Mouse (Mus musculus) megakaryocyte-erythroid progenitor cell, adult 5-6 weeks (primary cell): ENCODE results near the gene 1110004F10Rik. TPM values are rescaled to one million over a fixed set of nuclear protein-coding genes. Genes with fewer than 3 reads are reported as not detected.

Experiments
- ATAC-seq: replicated peaks from 2 replicates; pipeline ENCODE4 v1.8.0; 2016; ENCODE audit warnings: mild to moderate bottlenecking, inconsistent platforms; ENCODE audit not compliant: severe bottlenecking, poor library complexity, low FRiP score, low TSS enrichment
- total RNA-seq, 2 experiments: library from RNA; stranded (forward) in 1 of 2; stranded (reverse) in 1 of 2; fragments of 200-1000, 215-1000 nt in 1 of 2; fragments of >200 nt in 1 of 2; fragmentation: Nextera tagmentation in 1 of 2; gene quantifications; 2 replicates each; pipeline ENCODE4 v1.2.3; 2014 to 2017

Gene 1110004F10Rik
- total RNA-seq (2014; fragmentation: Nextera tagmentation) (135 and 136 TPM in 2 replicates), total RNA-seq (2017) (293 and 398 TPM in 2 replicates)

GRCm38 (mm10) chr7:116039196-116039537, at the start of gene 1110004F10Rik:
1110004F10Rik (plus strand) TSS chr7:116039397.
- no peak for ATAC-seq

- no peak for ATAC-seq
Observed at GRCm38 (mm10) chr7:116002726-116003125, 36.5 kb upstream of the 1110004F10Rik start.

- no peak for ATAC-seq
Observed at GRCm38 (mm10) chr7:116029991-116030390, 9.2 kb upstream of the 1110004F10Rik start.

GRCm38 (mm10) chr7:116030597-116031387, 8.4 kb upstream of the 1110004F10Rik start:
- no peak for ATAC-seq

- ATAC-seq = peak; percentile 11; the same call in 1 of the 2 replicates
Observed at GRCm38 (mm10) chr7:116031388-116031717, 7.8 kb upstream of the 1110004F10Rik start.

GRCm38 (mm10) chr7:116031718-116032595, 7.2 kb upstream of the 1110004F10Rik start:
- peak; percentile 27 for ATAC-seq

- peak; percentile 38; the same call in 1 of the 2 replicates for ATAC-seq
Observed at GRCm38 (mm10) chr7:116032596-116033307, 6.4 kb upstream of the 1110004F10Rik start.

GRCm38 (mm10) chr7:116033371-116034241, 5.6 kb upstream of the 1110004F10Rik start:
- ATAC-seq = peak; percentile 38

- no peak for ATAC-seq
Observed at GRCm38 (mm10) chr7:116034282-116034758, 4.9 kb upstream of the 1110004F10Rik start.

- no peak for ATAC-seq
Observed at GRCm38 (mm10) chr7:116035504-116035903, 3.7 kb upstream of the 1110004F10Rik start.

GRCm38 (mm10) chr7:116036591-116037555, 2.3 kb upstream of the 1110004F10Rik start:
- no peak for ATAC-seq

- no peak for ATAC-seq
Observed at GRCm38 (mm10) chr7:116038024-116038423, 1.2 kb upstream of the 1110004F10Rik start.

GRCm38 (mm10) chr7:116038511-116038910, 686 bp upstream of the 1110004F10Rik start, which contains the start of gene Sox6:
Sox6 (minus strand) TSS chr7:116038796.
- no peak for ATAC-seq

GRCm38 (mm10) chr7:116039538-116040466, 605 bp downstream of the 1110004F10Rik start:
- ATAC-seq = peak; percentile 95

- ATAC-seq = no peak
Observed at GRCm38 (mm10) chr7:116040470-116041019, 1.3 kb downstream of the 1110004F10Rik start.

GRCm38 (mm10) chr7:116060739-116061138, 21.5 kb downstream of the 1110004F10Rik start:
- ATAC-seq = no peak
